ENCODE assay signal across 8 mouse cellular contexts in the genomic region with DNA sequence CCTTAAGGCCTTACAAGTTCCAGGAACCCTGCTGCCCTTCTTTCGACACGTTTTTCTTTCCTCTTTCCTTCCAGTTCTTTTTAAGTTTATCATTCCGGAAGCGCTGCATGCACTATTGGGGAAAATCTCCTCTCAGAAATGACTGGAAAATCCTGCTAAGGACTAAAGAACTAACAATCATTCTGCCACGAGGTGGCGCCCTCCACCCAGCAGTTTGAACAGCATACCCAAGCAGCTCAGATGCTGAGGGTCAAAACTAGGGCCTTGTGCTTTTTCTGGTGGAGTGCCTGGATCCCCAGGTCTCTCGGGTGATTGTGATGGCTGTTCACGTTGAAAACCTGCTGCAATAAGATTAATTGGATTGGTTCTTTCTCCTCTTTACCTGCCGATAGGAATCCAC. TPM values are rescaled to one million over a fixed set of nuclear protein-coding genes. Genes with fewer than 3 reads are reported as not detected.
A peak's percentile ranks its signal among the peaks of the same experiment; 100 is the strongest.
DNase-seq lines count a peak whose midpoint lies in the region; ATAC-seq and TF ChIP-seq lines count a peak whose summit lies in the region.

No protein-coding gene starts in this region.

- peak; percentile 48 to 81 for DNase-seq in adrenal gland, adult (ENCODE audit: inconsistent age in 2 of 2, low spot score in 1 of 2)
- peak; percentile 39 to 71 for DNase-seq in cerebellum, postnatal 25 days
- peak; percentile 61 for DNase-seq in gastrocnemius, postnatal 10 days
- peak; percentile 58 for DNase-seq in kidney, adult 2 months
- DNase-seq in limb, embryonic 10.5 days (ENCODE audit: low spot score) = peak; percentile 76
- DNase-seq in midbrain, embryonic 11.5 days (ENCODE audit: low spot score, missing footprints) = peak; percentile 94
- DNase-seq in spleen, adult 18-20 months = peak; percentile 22 to 63

- H3K4me3 ChIP-seq in kidney, adult 2 months (ENCODE audit: insufficient read depth, low read depth, low read length) = no peak overlapping the region
- H3K4me3 ChIP-seq in limb, embryonic 10.5 days = no peak overlapping the region
- H3K4me3 ChIP-seq in midbrain, embryonic 11.5 days (ENCODE audit: low read depth, low read length) = no peak overlapping the region

- TF ChIP-seq POLR2A in kidney, adult 2 months (IDR thresholded peaks at IDR 0.05; ENCODE audit: low read depth, low read length) = no peak

- no peaks in the 10 kb centered on the region for H3K27me3 ChIP-seq in kidney, adult 2 months (replicated peaks; ENCODE audit: control insufficient read depth, insufficient read depth, low read length)
- H3K27me3 ChIP-seq in limb, embryonic 10.5 days (ENCODE audit: low read depth, poor library complexity, severe bottlenecking) = peaks cover 78% of the 10 kb centered on the region
- H3K27me3 ChIP-seq in midbrain, embryonic 11.5 days (ENCODE audit: control insufficient read depth, insufficient read depth, low read length) = peaks cover 3% of the 10 kb centered on the region; the same call in 1 of the 2 replicates

- TF ChIP-seq CTCF in kidney, adult 2 months (conservative IDR thresholded peaks at IDR 0.05; ENCODE audit: insufficient read depth, insufficient read length, low read depth, low read length) = peak; percentile 66

- no peaks in the 10 kb centered on the region for H3K36me3 ChIP-seq in kidney, adult 2 months (ENCODE audit: control insufficient read depth, insufficient read depth, low read length)
- no peaks in the 10 kb centered on the region for H3K36me3 ChIP-seq in limb, embryonic 10.5 days
- no peaks in the 10 kb centered on the region for H3K36me3 ChIP-seq in midbrain, embryonic 11.5 days (ENCODE audit: control insufficient read depth, insufficient read depth, low read length)

- ATAC-seq in midbrain, embryonic 11.5 days (ENCODE audit: low FRiP score) = peak; percentile 52; the same call in 1 of the 2 replicates
- no peak for ATAC-seq in monocyte, adult 5-6 weeks (replicated peaks; ENCODE audit: insufficient number of reproducible peaks, low FRiP score, low TSS enrichment, poor library complexity, severe bottlenecking)

- H3K9me3 ChIP-seq in limb, embryonic 10.5 days (replicated peaks) = no peaks in the 10 kb centered on the region
- H3K9me3 ChIP-seq in midbrain, embryonic 11.5 days (ENCODE audit: control insufficient read depth, low read length) = no peaks in the 10 kb centered on the region

- H3K9ac ChIP-seq in midbrain, embryonic 11.5 days (ENCODE audit: low read length) = no peak overlapping the region

- H3K4me1 ChIP-seq in kidney, adult 2 months (ENCODE audit: control insufficient read depth, insufficient read depth, low read length) = no peaks in the 10 kb centered on the region
- no peaks in the 10 kb centered on the region for H3K4me1 ChIP-seq in limb, embryonic 10.5 days
- H3K4me1 ChIP-seq in midbrain, embryonic 11.5 days (ENCODE audit: control insufficient read depth, insufficient read depth, low read length) = no peaks in the 10 kb centered on the region

- H3K27ac ChIP-seq in kidney, adult 2 months (ENCODE audit: insufficient read depth, low read depth, low read length) = no peak overlapping the region
- H3K27ac ChIP-seq in limb, embryonic 10.5 days = no peak overlapping the region
- no peak overlapping the region for H3K27ac ChIP-seq in midbrain, embryonic 11.5 days (ENCODE audit: low read depth, low read length)

- 10% methylated on average over 9 of the region's 9 CpGs for WGBS in kidney, adult 2 months
- WGBS in limb, embryonic 10.5 days = 23% methylated on average over 9 of the region's 9 CpGs
- WGBS in midbrain, embryonic 11.5 days = 24% methylated on average over 9 of the region's 9 CpGs

- no peak overlapping the region for H3K4me2 ChIP-seq in midbrain, embryonic 11.5 days

RNA-seq across cellular contexts. Expression of a gene that starts 12.8 kb away (rescaled TPM):
- 1 to 10 TPM in 1 of 2 experiments, under 1 TPM in 1; 0.99 to 1.6 TPM for total RNA-seq in gastrocnemius, postnatal 10 days (2021)
- 0.15 and 0.30 TPM in 2 replicates for polyA plus RNA-seq in kidney, adult 2 months (2012; rRNA removed)
- not detected in 2 replicates for polyA plus RNA-seq in limb, embryonic 10.5 days (2016; fragmentation: Nextera tagmentation; extraction: Ambion mirVana)
- polyA plus RNA-seq in midbrain, embryonic 11.5 days (2014; fragmentation: Nextera tagmentation; extraction: Ambion mirVana) = 0.14 TPM in 1 of 2 replicates, not detected in the other
- total RNA-seq in monocyte, adult 5-6 weeks (2017) = 50.9 to 97.9 TPM (median 77.8 TPM) in 3 replicates

RNA-seq across cellular contexts. Expression of a gene that starts 53.4 kb away (rescaled TPM):
- 1 to 10 TPM; 1.1 to 2.9 TPM for total RNA-seq in gastrocnemius, postnatal 10 days (2021)
- polyA plus RNA-seq in kidney, adult 2 months (2012; rRNA removed) = 0.52 and 0.99 TPM in 2 replicates
- polyA plus RNA-seq in limb, embryonic 10.5 days (2016; fragmentation: Nextera tagmentation; extraction: Ambion mirVana) = 0.15 TPM in 2 replicates
- polyA plus RNA-seq in midbrain, embryonic 11.5 days (2014; fragmentation: Nextera tagmentation; extraction: Ambion mirVana) = 0.34 and 0.54 TPM in 2 replicates
- total RNA-seq in monocyte, adult 5-6 weeks (2017) = 116 to 144 TPM (median 135 TPM) in 3 replicates

Comparison
In these comparisons a context has a peak if more than half of its experiments do, and no peak if none do; other contexts are left out.
1. DNase-seq: peak in every context shown above with its lines; median percentile 94 in midbrain, embryonic 11.5 days; 76 in limb, embryonic 10.5 days; 64 in adrenal gland, adult; 61 in gastrocnemius, postnatal 10 days; 58 in kidney, adult 2 months; 55 in cerebellum, postnatal 25 days; 42 in spleen, adult 18-20 months.